In genomic region chr8:83429071-83429524, GRCm38 (mm10) we compare ENCODE assay signal across 10 mouse cellular contexts. TPM values are rescaled to one million over a fixed set of nuclear protein-coding genes. Genes with fewer than 3 reads are reported as not detected.
DNase-seq lines count a peak whose midpoint lies in the region; ATAC-seq lines count a peak whose summit lies in the region.
"Had no signal": no experiment of that assay in that cellular context is flagged by ENCODE, and none has a peak within 500 bp of the region (broad histone marks: within the 10 kb centered on the region; RNA-seq: fewer than 3 reads in every experiment).

No protein-coding gene starts in this region.

- intact Hi-C loops in heart, postnatal 14 days (cut with DNase I): no loop called here

- H3K36me3 ChIP-seq in heart, embryonic 12.5 days: peaks cover 7% of the 10 kb centered on the region
- H3K36me3 ChIP-seq in liver, embryonic 12.5 days: peaks cover 18% of the 10 kb centered on the region
- H3K36me3 ChIP-seq in forebrain, embryonic 15.5 days: peaks cover 14% of the 10 kb centered on the region; the same call in 1 of the 2 replicates

- WGBS in heart, embryonic 12.5 days: 61% methylated on average over 4 of the region's 4 CpGs
- WGBS in liver, embryonic 12.5 days (ENCODE audit: insufficient replicate concordance): 25% methylated on average over 4 of the region's 4 CpGs
- 66% methylated on average over 4 of the region's 4 CpGs for WGBS in forebrain, embryonic 15.5 days

- no peak for DNase-seq in heart, postnatal 14 days
- DNase-seq in R1 (ENCODE audit: low read depth, low spot score): peak; percentile 90
- peak; percentile 57 for DNase-seq in thymus, postnatal 0 days (ENCODE audit: low spot score)
- no peak for DNase-seq in adrenal gland, postnatal 36 days
- no peak for DNase-seq in urinary bladder, postnatal 36 days (ENCODE audit: low spot score in 2 of 2)
- DNase-seq: cerebellum, adult 9-11 months had no signal

- H3K4me2 ChIP-seq in heart, embryonic 12.5 days: no peak overlapping the region
- H3K4me2 ChIP-seq in liver, embryonic 12.5 days: peak overlapping the region; percentile 65
- no peak overlapping the region for H3K4me2 ChIP-seq in forebrain, embryonic 15.5 days (replicated peaks)
- H3K4me2 ChIP-seq: hindbrain, embryonic 15.5 days had no signal

- peak; percentile 33; the same call in 1 of the 2 replicates for ATAC-seq in heart, embryonic 12.5 days (ENCODE audit: insufficient number of reproducible peaks, low FRiP score)
- ATAC-seq in liver, embryonic 12.5 days: peak; percentile 95
- no peak for ATAC-seq in forebrain, embryonic 15.5 days (replicated peaks)

- H3K27ac ChIP-seq in heart, embryonic 12.5 days (ENCODE audit: poor library complexity, severe bottlenecking): no peak overlapping the region
- peak overlapping the region; percentile 86 for H3K27ac ChIP-seq in liver, embryonic 12.5 days
- H3K27ac ChIP-seq in forebrain, embryonic 15.5 days (replicated peaks): no peak overlapping the region
- H3K27ac ChIP-seq: hindbrain, embryonic 15.5 days had no signal

- H3K4me1 ChIP-seq in heart, embryonic 12.5 days (replicated peaks): peaks cover 4% of the 10 kb centered on the region
- peaks cover 59% of the 10 kb centered on the region for H3K4me1 ChIP-seq in liver, embryonic 12.5 days
- no peaks in the 10 kb centered on the region for H3K4me1 ChIP-seq in forebrain, embryonic 15.5 days
- H3K4me1 ChIP-seq: hindbrain, embryonic 15.5 days had no signal

- H3K4me3 ChIP-seq in heart, embryonic 12.5 days: no peak overlapping the region
- peak overlapping the region; percentile 35 for H3K4me3 ChIP-seq in liver, embryonic 12.5 days
- no peak overlapping the region for H3K4me3 ChIP-seq in forebrain, embryonic 15.5 days
- H3K4me3 ChIP-seq: hindbrain, embryonic 15.5 days had no signal

- H3K9ac ChIP-seq in heart, embryonic 12.5 days: no peak overlapping the region
- H3K9ac ChIP-seq in liver, embryonic 12.5 days: peak overlapping the region; percentile 61; the same call in 1 of the 2 replicates
- H3K9ac ChIP-seq in forebrain, embryonic 15.5 days (replicated peaks): no peak overlapping the region
- H3K9ac ChIP-seq: hindbrain, embryonic 15.5 days had no signal

- peaks cover 64% of the 10 kb centered on the region for H3K27me3 ChIP-seq in heart, embryonic 12.5 days (replicated peaks)
- H3K27me3 ChIP-seq in liver, embryonic 12.5 days (replicated peaks): no peaks in the 10 kb centered on the region
- no peaks in the 10 kb centered on the region for H3K27me3 ChIP-seq in forebrain, embryonic 15.5 days
- H3K27me3 ChIP-seq: hindbrain, embryonic 15.5 days had no signal

- no peaks in the 10 kb centered on the region for H3K9me3 ChIP-seq in heart, embryonic 12.5 days (replicated peaks)
- no peaks in the 10 kb centered on the region for H3K9me3 ChIP-seq in liver, embryonic 12.5 days (replicated peaks)
- H3K9me3 ChIP-seq in forebrain, embryonic 15.5 days: no peaks in the 10 kb centered on the region
- H3K9me3 ChIP-seq: hindbrain, embryonic 15.5 days had no signal

RNA-seq across cellular contexts. Expression of gene Scoc, which starts 29.1 kb away (rescaled TPM):
- polyA plus RNA-seq in heart, embryonic 12.5 days (2016; fragmentation: Nextera tagmentation; extraction: Ambion mirVana): 95.3 and 98.0 TPM in 2 replicates
- 10 to 100 TPM; 39.6 to 44.3 TPM for total RNA-seq in heart, postnatal 14 days (2021)
- 78.8 and 84.8 TPM in 2 replicates for polyA plus RNA-seq in liver, embryonic 12.5 days (2016; fragmentation: Nextera tagmentation; extraction: Ambion mirVana)
- polyA plus RNA-seq in thymus, postnatal 0 days (2015; fragmentation: Nextera tagmentation; extraction: Ambion mirVana): 69.1 and 77.9 TPM in 2 replicates
- total RNA-seq in adrenal gland, postnatal 36 days (2021): 10 to 100 TPM; 75.2 to 83.3 TPM
- polyA plus RNA-seq in forebrain, embryonic 15.5 days (2015; fragmentation: Nextera tagmentation; extraction: Ambion mirVana): 208 and 220 TPM in 2 replicates

RNA-seq across cellular contexts. Expression of gene Clgn, which starts 39.4 kb away (rescaled TPM):
- polyA plus RNA-seq in heart, embryonic 12.5 days (2016; fragmentation: Nextera tagmentation; extraction: Ambion mirVana): 0.14 TPM in 1 of 2 replicates, not detected in the other
- not detected for total RNA-seq in heart, postnatal 14 days (2021)
- polyA plus RNA-seq in liver, embryonic 12.5 days (2016; fragmentation: Nextera tagmentation; extraction: Ambion mirVana): 0.36 and 0.51 TPM in 2 replicates
- polyA plus RNA-seq in thymus, postnatal 0 days (2015; fragmentation: Nextera tagmentation; extraction: Ambion mirVana): 0.05 TPM in 1 of 2 replicates, not detected in the other
- total RNA-seq in adrenal gland, postnatal 36 days (2021): under 1 TPM in 1 of 2 experiments, not detected in 1; 0.13 TPM
- 6.2 and 6.3 TPM in 2 replicates for polyA plus RNA-seq in forebrain, embryonic 15.5 days (2015; fragmentation: Nextera tagmentation; extraction: Ambion mirVana)

Comparison
In these comparisons a context has a peak if more than half of its experiments do, and no peak if none do; other contexts are left out.
1. DNase-seq: peak in R1 (single experiment) and thymus, postnatal 0 days (single experiment); none in heart, postnatal 14 days (0 of 2), adrenal gland, postnatal 36 days (0 of 2) and urinary bladder, postnatal 36 days (0 of 2).